Mouse (Mus musculus) NIH3T3 (cell line): ENCODE results near the gene Angpt4.
A peak's percentile ranks its signal among the peaks of the same experiment; 100 is the strongest.

Experiments used
- DNase-seq: peaks from one replicate; pipeline ENCODE4 v3.0.0-alpha.2; 2012; ENCODE audit warnings: low read depth

Angpt4 gene

DNA sequence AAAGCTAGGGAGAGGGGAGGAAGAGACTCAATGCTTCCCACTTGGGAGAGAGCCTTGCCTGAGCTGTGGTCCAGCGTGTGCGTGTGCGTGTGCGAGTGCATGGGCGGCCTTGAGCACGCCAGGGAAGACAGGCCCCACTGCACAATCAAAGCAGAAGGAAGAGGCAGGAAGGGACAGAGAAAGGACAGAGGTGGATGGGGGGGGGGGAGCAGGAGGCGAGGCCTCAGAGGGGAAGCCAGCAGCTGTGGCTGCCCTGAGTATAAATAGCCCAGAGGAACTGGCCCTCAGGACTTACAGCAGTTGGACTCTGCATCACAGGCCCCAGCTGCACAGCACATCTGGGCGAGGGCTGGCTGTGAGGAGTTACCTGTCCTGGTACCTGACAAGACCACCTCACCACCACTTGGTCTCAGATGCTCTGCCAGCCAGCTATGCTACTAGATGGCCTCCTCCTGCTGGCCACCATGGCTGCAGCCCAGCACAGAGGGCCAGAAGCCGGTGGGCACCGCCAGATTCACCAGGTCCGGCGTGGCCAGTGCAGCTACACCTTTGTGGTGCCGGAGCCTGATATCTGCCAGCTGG, at the start of gene Angpt4:
TSS of gene Angpt4 (plus strand) at position 292 of the 582 bp plus-strand sequence.
- peak; percentile 33 for DNase-seq

DNA sequence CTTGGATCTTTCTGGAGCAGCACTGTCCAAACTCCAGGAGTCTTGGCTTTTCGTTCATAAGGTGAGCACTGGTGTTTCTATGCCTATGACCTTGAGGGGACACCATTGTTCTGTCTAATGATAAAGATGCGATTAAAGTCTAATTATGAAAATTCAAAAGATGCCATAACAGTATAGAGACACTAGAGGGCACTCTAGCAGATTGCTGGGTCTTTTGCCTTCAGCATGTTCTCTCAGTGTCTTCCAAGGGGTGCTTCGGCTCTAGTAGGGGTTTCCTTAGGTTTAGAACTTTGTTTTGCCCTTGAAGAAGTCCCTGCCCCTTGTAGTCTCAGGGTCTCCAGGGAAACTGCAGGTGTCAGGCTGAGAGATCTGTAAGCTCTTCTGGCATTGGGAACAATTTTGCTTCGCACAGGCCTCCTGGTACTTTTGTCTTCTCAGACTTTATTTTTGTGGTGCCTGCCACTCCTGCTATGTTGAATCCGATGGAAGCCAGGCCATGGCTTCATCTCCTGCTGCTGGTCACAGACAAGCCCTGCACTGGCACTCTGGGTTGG, 48.7 kb upstream of the Angpt4 start:
- peak; percentile 40 for DNase-seq

- DNase-seq: no peak
Measured at GRCm38 (mm10) chr2:151864941-151865340, 46.1 kb upstream of the Angpt4 start.

- DNase-seq: peak; percentile 66
Measured at GRCm38 (mm10) chr2:151866487-151866886, 44.5 kb upstream of the Angpt4 start.

GRCm38 (mm10) chr2:151868196-151868595, 42.8 kb upstream of the Angpt4 start:
- no peak for DNase-seq

DNA sequence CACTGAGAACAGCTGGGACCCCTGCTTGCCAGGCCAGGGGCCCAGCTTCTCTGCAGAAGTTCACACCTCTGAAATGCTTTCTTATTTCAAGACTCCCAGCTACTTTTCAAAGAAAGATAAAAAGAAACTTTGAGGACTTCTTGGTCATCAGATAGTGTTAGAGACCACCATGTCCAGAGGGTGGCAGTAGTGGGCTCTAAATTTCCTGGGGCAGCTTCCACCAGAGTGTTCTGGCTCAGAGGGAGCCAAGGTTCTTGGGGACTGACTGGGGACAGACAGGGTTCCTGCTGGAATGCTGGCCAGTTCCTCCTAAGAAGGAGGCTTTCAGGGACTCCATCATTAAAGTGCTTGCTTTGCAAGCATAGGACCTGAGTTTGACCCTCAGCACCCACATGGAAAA, 36.5 kb upstream of the Angpt4 start:
- peak; percentile 69 for DNase-seq

DNA sequence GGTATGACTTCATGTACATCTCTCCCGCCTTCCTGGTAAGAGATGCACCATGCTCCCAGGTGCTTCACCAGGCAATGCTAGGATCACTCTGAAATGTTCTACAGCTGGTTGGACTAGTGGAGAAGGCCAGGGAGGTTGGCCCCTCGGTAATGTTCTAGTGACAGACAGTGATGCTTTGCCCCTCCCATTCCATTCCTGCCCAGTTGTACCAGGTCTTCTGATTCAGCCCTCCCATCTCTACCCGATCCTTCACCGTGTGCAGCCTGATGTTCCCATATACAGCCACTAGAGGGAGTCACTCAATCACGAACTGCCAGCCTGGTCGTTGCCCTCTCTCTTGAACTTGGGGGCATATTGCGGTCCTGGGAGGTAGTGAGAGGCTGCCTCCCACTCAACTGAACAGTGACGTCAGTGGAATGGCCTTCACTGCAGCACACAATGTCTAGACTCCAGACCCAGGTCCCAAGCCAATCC, 35.0 kb upstream of the Angpt4 start:
- peak; percentile 76 for DNase-seq

- no peak for DNase-seq
Measured at GRCm38 (mm10) chr2:151878645-151879044, 32.4 kb upstream of the Angpt4 start.

- peak; percentile 46 for DNase-seq
Measured at GRCm38 (mm10) chr2:151879760-151880159, 31.2 kb upstream of the Angpt4 start.

- DNase-seq: no peak
Measured at GRCm38 (mm10) chr2:151891031-151891430, 20.0 kb upstream of the Angpt4 start.

DNA sequence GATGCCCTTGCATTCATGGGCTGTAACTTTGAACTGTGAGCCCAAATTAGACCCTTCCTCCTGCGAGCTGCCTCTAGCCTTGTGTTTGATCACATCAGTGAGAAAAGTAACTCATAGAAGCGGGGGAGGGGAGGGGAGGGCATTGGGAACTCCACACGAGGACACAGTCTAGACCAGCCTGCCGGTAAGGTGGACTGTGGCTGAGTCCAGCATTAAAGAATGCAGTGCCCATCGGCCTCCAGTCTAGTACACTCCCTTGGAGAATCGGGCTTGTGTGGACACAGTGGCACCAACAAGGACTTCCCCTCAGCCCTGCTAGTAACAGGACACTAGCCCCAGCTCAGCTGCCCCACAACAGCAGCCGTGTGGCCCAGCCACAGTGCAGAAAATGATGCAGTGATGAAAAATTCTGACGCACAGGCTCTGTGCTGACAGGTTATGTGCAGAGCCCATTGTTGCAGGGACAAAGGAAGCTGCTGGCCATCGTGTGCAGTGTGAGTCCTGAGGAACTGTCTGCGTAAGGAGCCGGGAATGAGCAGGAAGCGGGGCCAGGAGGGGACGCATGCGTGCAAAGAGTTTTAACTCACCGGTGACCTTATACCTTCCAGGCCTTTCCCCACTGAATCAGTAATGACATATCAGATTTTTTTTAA, 17.8 kb upstream of the Angpt4 start:
- DNase-seq: no peak

GRCm38 (mm10) chr2:151894209-151894980, 16.6 kb upstream of the Angpt4 start:
- DNase-seq: no peak

GRCm38 (mm10) chr2:151895911-151896310, 15.1 kb upstream of the Angpt4 start:
- no peak for DNase-seq

GRCm38 (mm10) chr2:151898106-151898505, 12.9 kb upstream of the Angpt4 start:
- no peak for DNase-seq

DNA sequence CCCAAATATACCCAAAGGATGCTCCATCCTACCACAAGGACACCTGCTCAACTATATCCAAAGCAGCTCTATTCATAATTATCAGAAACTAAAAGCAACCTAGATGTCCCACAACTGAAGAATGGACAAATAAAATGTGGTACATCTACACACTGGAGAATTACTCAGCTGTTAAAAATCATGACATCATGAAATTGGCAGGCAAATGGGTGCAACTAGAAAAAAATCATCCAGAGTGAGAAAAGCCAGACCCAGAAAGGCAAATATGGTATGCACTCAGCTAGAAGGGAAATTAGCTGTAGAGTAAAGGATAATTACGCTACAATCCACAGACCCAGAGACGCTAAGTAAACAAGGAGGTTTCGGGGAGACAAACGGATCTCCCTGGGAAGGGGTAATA, 10.2 kb upstream of the Angpt4 start:
- DNase-seq: no peak

GRCm38 (mm10) chr2:151903267-151903666, 7.7 kb upstream of the Angpt4 start:
- no peak for DNase-seq

DNA sequence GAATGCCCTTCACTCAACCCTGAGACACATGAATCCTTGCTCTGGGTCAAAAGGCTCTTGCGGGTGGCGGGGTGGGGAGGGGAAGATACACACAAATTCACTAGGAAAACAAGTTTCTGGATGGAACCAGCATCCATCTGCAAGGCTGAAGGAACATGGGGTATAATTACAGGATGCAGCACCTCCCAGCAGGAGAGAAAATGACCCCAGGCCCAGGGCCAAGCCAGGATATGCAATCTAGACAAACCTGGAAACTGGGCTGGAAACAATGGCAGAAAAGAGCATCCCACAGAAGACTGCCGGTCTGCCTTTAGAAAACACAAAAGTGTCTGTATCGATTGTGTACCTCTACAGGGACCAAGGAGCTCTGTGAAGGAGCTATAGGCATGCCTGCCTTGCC, 7.1 kb upstream of the Angpt4 start:
- no peak for DNase-seq

DNA sequence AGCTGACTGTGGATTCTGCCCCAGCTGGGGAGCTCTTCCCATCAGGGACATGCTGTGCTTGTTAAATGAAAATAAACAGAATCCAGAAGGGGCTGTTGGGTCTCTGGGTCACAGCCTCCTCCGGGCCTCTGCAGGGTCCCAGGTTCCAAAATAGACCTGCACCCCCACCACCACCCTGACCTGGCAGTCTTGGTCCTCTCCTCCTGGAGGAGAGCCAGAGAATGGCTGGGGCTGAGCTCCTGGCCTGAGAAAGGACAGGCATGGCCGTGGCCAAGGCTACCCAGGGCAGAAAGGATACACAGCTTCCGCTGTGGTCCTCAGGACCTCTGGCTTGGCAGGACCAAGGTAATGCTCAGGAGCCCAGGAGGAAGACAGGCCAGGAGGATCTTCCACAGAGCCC, 6.4 kb upstream of the Angpt4 start:
- DNase-seq: no peak

GRCm38 (mm10) chr2:151907020-151907419, 4.0 kb upstream of the Angpt4 start:
- DNase-seq: peak; percentile 63

DNA sequence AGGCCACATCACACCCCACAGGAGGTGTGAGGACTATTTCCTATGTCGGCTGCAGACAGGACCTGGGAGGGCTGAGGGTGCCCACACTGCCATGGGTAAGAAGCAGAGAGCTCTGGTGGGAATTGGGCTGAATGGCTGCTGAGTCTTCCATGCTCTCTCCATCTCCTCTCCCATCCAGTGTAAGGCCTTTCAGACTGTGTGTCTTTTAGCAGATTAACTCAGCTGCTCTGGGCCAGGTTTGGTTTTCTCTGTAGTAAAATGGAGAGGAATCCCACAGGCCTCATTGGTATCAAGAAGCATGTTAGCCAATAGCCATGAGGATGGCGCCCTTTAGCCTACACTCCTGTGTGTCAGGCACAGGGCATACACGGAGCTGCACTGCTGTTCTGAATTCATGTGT, 1.6 kb upstream of the Angpt4 start:
- DNase-seq: no peak

- no peak for DNase-seq
Measured at GRCm38 (mm10) chr2:151910498-151910897, 512 bp upstream of the Angpt4 start.

GRCm38 (mm10) chr2:151911751-151912150, 741 bp downstream of the Angpt4 start:
- peak; percentile 68 for DNase-seq

- peak; percentile 73 for DNase-seq
Measured at GRCm38 (mm10) chr2:151914120-151914519, 3.1 kb downstream of the Angpt4 start.
